Mouse (Mus musculus): ENCODE measurements around the gene Hyls1.
"Not testable (repeated sequence)": the region's sequence is repeated elsewhere in the genome, so short reads cannot be mapped to it uniquely, and the experiment has no call there.

Gene Hyls1

GRCm38 (mm10) chr9:35569571-35570534 lies at the start of gene Hyls1, which contains the start of gene Pate2:
Gene Hyls1 (minus strand): TSS chr9:35570398.
Gene Pate2 (plus strand): TSS chr9:35570284.
- peak; percentile 96 for DNase-seq (ENCODE audit: low spot score)

- DNase-seq (ENCODE audit: low spot score): not testable (repeated sequence)
These were observed 46.6 kb upstream of the Hyls1 start for GRCm38 (mm10) chr9:35616784-35617183.

DNA sequence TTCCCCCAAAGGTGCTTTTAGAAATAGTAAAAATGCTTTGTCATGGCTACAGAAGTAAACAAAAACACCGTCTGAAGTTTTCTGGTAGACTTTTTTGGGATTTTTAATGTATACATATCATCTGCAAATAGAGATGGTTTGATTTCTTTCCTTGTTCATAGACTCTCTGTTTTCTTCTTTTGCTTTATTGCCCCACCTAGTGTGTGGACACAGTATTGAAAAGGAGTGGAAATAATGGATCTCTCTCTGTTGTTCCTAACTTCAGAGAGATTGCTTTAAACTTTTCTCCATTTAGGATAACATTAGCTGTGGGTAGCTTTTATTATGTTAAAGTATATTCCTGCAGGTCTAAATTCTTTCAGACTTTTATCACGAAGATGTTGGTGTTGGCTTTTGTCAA lies 43.8 kb upstream of the Hyls1 start:
- DNase-seq (ENCODE audit: low spot score): no peak

DNA sequence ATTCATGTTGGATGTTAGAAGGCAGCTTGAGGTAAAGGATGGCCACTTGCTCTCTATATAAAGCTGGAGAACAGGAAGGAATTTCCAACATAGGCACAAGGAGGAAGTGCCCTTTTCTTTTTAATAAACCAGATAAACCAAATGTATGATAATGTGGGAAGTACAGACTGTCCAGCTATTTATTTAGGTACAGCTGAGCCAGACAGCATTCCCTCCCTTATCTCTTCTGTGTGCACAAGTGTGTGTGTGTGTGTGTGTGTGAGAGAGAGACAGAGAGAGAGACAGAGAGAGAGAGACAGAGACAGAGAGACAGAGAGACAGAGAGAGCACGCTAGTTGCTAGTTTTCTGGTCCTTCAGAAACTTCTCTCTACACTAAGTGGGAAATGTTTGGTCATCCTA lies 41.6 kb upstream of the Hyls1 start, which contains the start of gene Pate4:
Pate4 (minus strand) TSS at position 101 of the 400 bp plus-strand sequence.
- no peak for DNase-seq (ENCODE audit: low spot score)

DNA sequence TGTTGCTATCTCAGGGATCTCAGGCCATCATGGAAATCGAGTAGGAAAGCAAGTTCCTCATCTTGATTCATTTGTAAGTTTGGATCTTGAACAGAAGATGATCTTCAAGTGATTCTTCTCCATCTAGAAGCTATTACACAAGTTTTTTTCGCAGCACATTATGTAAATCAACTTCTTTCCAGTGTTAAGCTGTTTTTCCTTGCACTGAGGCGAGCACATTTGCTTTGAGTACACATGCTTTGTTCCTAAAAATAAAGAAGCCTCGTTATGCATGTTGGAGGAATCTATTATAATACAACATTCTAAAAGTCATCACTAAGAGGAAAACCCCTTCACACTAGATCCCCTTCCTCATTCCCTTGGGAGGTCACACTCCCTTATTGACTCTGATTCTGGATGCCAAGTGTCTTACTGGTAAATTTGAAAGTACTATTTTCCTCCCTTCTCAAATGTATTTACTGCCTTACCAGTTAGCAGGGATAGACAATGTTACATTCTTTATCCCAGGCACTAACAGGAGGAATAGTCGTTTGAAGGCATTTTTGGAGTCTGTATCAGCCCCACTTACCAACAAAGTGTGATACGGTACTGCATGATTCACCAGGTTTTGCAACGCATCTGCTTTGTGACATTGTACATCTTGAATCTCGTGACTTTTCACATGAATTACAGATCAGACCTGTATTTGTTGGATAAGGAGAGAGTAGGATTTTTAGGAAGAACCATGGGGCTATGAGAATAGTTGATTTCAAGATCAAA lies 37.6 kb upstream of the Hyls1 start:
- DNase-seq (ENCODE audit: low spot score): no peak

DNA sequence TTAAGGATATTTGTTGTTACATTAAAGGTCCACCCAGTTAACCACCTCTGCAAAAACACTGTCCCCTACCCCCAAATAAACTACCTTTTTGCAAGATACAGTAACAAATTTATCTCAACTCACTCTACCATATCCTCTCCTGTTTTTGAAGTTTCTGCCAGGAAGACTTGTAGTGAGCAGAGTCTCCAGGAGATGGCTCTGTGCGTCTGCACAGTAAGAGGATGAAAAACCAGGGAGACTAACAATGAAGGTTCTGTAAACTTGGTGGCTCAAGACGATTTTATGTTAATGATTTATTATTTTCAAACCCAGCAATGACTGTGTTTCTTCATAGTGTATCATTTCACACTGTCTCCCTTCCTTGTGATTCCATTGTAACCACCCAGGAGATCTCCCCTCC lies 22.7 kb upstream of the Hyls1 start:
- no peak for DNase-seq (ENCODE audit: low spot score)

DNA sequence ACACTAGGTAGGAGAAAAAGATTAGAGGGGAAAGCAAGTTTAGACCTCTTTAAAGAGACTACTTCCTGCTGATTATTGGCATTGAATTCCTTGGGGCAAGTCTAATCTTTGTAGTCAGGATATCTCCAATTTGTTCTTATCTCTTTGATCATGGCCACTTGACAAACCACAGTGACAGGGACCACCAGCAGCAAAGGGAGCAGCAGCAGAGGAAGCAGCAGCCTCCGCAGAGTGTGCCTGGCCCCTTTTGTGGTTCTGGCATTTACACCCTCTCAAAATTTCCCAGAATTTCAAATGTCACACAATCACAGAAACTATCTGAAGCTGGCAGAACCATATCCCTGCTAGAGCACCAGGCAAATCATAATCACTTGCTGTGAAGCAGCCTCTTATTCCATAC lies 17.5 kb upstream of the Hyls1 start:
- no peak for DNase-seq (ENCODE audit: low spot score)

- DNase-seq (ENCODE audit: low spot score): no peak
These were observed 4.2 kb upstream of the Hyls1 start for GRCm38 (mm10) chr9:35574416-35574815.

GRCm38 (mm10) chr9:35570663-35571062 lies 465 bp upstream of the Hyls1 start:
- DNase-seq (ENCODE audit: low spot score): no peak

DNA sequence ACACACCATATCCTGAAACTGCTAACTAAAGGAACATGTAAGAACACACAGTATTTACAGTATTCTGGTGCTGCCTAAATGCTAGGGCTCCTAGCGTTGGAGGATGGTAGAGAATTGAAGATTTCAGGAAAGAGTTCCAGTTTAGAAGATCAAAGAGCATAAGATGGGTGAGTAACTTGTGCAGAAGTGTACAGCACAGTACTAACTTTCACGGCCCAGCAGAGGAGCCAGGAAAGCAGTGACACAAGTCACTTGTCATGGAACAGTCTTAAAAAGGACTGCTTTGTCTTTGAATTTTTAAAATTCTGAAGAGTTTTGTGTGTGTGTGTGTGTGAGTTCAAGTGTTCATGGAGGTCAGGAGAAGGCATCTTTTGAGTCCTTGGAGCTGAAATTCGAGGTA lies 2.2 kb downstream of the Hyls1 start:
- DNase-seq (ENCODE audit: low spot score): no peak

DNA sequence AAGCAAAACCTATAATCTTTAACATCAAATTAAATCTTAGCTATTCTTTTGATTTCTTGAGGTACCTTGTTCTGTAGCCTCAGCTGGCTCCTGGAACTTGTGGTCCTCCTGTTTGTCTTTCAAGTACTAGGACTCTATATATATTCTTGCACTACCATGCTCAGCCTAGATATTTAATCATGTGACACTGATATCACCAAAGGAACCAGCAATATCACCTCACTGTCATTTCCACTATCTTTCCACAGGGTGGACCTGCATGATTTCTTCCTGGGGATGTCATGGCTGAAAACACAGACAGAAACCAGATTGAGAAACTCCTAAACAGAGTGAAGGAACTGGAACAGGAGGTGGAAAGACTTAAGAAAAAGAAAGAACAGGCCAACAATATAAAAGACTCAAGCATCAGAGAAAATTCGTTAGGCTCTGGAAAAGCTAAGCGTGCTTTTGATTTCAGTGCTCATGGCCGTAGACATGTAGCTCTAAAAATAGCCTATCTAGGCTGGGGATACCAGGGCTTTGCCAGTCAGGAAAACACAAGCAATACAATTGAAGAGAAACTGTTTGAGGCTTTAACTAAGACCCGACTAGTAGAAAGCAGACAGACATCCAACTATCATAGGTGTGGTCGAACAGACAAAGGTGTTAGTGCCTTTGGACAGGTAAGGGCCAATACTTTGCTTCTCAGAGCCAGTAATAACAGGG lies 5.5 kb downstream of the Hyls1 start:
- no peak for DNase-seq (ENCODE audit: low spot score)

DNA sequence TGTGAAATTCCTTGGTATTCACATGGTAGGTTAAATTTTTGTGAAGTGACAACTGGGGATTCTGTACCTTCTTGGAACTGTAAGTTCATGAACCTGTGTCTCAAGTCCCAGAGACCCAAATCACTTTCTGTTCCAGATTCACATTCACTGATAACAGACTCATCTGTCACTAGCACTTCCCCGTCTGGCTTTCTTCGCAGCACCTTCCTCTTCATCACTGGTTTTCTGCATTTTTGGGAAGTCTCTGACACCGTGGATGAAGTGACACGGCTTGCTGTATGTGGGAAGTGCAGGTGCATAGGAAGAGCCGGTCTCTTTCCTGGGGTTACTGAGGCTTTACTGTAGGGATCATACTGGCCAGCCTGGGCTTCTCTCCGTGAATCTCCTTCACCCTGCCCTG lies 8.6 kb downstream of the Hyls1 start:
- no peak for DNase-seq (ENCODE audit: low spot score)

GRCm38 (mm10) chr9:35561076-35561475 lies 9.1 kb downstream of the Hyls1 start:
- DNase-seq (ENCODE audit: low spot score): no peak

- peak; percentile 76 for DNase-seq (ENCODE audit: low spot score)
These were observed 10.9 kb downstream of the Hyls1 start for GRCm38 (mm10) chr9:35559009-35559890.

- DNase-seq (ENCODE audit: low spot score): no peak
These were observed 11.8 kb downstream of the Hyls1 start, which contains the start of the genes Ddx25 and Pus3 for GRCm38 (mm10) chr9:35558257-35559008. Gene Ddx25 (minus strand): TSS chr9:35558528. Gene Pus3 (plus strand): TSS chr9:35558595.

DNA sequence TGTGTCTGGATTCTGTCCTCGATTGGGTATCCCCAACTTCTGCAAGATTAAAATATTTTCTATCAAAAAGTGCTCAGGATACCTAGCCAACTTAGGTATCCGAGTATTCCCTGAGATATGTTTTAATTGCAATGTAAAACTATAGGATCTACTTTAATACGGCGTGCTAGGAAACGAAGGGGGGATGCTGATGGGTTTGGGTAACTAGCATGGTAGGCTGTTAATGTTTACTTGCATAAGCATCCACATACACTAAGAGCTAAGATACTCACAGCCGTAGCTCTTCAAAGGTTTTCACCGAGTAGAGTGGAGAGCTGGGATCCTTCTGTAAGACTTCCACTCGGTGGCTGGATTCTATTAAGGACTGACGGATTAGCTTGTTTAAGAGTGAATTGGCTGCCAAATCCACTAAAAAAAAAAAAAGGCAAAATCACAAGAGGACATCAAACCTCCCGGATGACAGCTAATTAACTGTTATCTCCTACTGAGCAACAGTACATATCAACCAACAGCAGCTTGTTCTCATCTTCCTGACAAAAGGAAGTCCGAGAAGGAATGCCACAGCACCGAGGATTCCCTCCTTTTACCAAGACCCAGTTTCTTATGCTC lies 13.6 kb downstream of the Hyls1 start:
- no peak for DNase-seq (ENCODE audit: low spot score)

- DNase-seq (ENCODE audit: low spot score): no peak
These were observed 21.7 kb downstream of the Hyls1 start for GRCm38 (mm10) chr9:35548455-35548854.

GRCm38 (mm10) chr9:35546745-35547144 lies 23.5 kb downstream of the Hyls1 start:
- DNase-seq (ENCODE audit: low spot score): peak; percentile 19

- no peak for DNase-seq (ENCODE audit: low spot score)
These were observed 24.5 kb downstream of the Hyls1 start for GRCm38 (mm10) chr9:35545704-35546103.

DNA sequence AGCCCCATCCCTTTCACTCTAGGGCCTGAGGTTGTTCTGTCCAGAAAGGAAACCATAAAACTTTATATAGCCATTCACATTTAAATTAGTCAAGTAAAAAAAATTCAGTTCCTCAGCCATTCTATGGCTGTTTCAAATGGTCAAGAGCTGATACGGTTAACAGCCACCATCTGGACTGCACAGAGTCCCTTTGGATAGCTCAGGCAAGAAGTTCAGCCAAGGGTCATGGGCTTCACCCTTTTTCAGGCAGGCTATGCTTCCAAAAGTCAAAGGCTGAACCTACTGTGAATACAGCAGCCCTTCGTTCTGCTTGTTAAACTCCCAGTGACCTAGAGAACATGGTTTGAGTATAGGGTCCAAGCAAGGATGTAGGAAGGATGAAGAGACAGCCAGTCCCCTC lies 25.5 kb downstream of the Hyls1 start:
- DNase-seq (ENCODE audit: low spot score): no peak
